Mouse (Mus musculus) intestine, postnatal 0 days (tissue): ENCODE results near the gene Pcca. TPM values are rescaled to one million over a fixed set of nuclear protein-coding genes. Genes with fewer than 3 reads are reported as not detected.
A peak's percentile ranks its signal among the peaks of the same experiment; 100 is the strongest.

Experiments used
- ATAC-seq: fragments of 200-750 bp; cut with Nextera tagmentation; 2 replicates; pipeline ENCODE4 v1.8.0; 2017; ENCODE audit warnings: mild to moderate bottlenecking, moderate TSS enrichment, moderate library complexity
- H3K27ac ChIP-seq: fragments of 300-500 bp; sonication (generic); 2 replicates; pipeline ENCODE4 v1.5.1; 2014; ENCODE audit warnings: mild to moderate bottlenecking, low read depth, low read length, moderate library complexity
- H3K27me3 ChIP-seq: fragments of 300-500 bp; sonication (generic); replicated peaks from 2 replicates; pipeline ENCODE4 v1.6.1; 2014; ENCODE audit warnings: low read length, mixed read lengths; ENCODE audit not compliant: control insufficient read depth, insufficient read depth
- H3K36me3 ChIP-seq: fragments of 300-500 bp; sonication (generic); 2 replicates; pipeline ENCODE4 v1.6.1; 2014; ENCODE audit warnings: mild to moderate bottlenecking, moderate library complexity; ENCODE audit not compliant: control insufficient read depth, insufficient read depth
- H3K4me1 ChIP-seq: fragments of 300-500 bp; sonication (generic); replicated peaks from 2 replicates; pipeline ENCODE4 v1.6.1; 2014; ENCODE audit warnings: antibody characterized with exemption, low read length, mixed read lengths; ENCODE audit not compliant: control insufficient read depth, insufficient read depth
- H3K4me2 ChIP-seq: fragments of 300-500 bp; sonication (generic); replicated peaks from 2 replicates; pipeline ENCODE4 v1.6.1; 2014; ENCODE audit warnings: low read depth, mild to moderate bottlenecking, moderate library complexity
- H3K4me3 ChIP-seq: fragments of 300-500 bp; sonication (generic); 2 replicates; pipeline ENCODE4 v1.5.1; 2014; ENCODE audit warnings: low read depth, low read length
- H3K9ac ChIP-seq: fragments of 300-500 bp; sonication (generic); 2 replicates; pipeline ENCODE4 v1.6.1; 2014; ENCODE audit warnings: mild to moderate bottlenecking, low read depth, low read length
- H3K9me3 ChIP-seq: fragments of 300-500 bp; sonication (generic); 2 replicates; pipeline ENCODE4 v1.6.1; 2016; ENCODE audit warnings: mixed run types; ENCODE audit not compliant: control insufficient read depth
- CTCF ChIP-seq: sonication (generic); IDR thresholded peaks from 2 replicates; pipeline ENCODE4 v1.5.1; 2016; ENCODE audit warnings: low read depth, mild to moderate bottlenecking, control low read depth, antibody characterized with exemption, moderate library complexity
- WGBS: fragments of 180-500 bp; shearing (Covaris S2); extraction: QIAGEN DNeasy Blood & Tissue Kit; methylation state at CpG from one replicate; pipeline ENCODE4 v1.1.7; 2014; 5-methylcytosine and 5-hydroxymethylcytosine counted together
- polyA plus RNA-seq: library from polyadenylated mRNA; unstranded; fragments of >200 nt; fragmentation: Nextera tagmentation; extraction: Ambion mirVana; gene quantifications from 2 replicates; pipeline ENCODE4 v1.2.1, GENCODE M21; 2015

The Pcca gene
- polyA plus RNA-seq, 1 experiment from 2014 or later = 5.9 TPM

DNA sequence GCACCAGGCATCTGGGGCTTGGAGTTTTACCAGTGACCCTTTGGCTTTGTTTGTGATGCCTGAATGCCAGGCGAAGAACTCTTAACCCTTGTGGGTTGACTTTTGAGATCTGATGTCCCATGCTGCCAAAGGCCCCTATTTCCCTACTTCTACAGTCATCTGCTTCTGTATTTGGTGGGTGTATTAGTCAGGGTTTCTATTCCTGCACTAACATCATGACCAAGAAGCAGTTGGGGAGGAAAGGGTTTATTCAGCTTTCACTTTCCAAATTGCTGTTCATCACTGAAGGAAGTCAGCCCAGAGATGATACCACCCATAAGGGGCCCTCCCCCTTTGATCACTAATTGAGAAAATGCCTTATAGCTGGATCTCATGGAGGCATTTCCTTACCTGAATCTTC lies 296.3 kb downstream of the Pcca start:
- no peaks in the 10 kb centered on the region for H3K4me1 ChIP-seq
- no peaks in the 10 kb centered on the region for H3K9me3 ChIP-seq
- H3K9ac ChIP-seq = no peak overlapping the region
- H3K27ac ChIP-seq = no peak overlapping the region
- H3K36me3 ChIP-seq = no peaks in the 10 kb centered on the region
- H3K4me3 ChIP-seq = no peak overlapping the region
- 85% methylated on average over 1 of the region's 1 CpGs for WGBS
- H3K27me3 ChIP-seq = no peaks in the 10 kb centered on the region
- no peak overlapping the region for H3K4me2 ChIP-seq
- no peak for ATAC-seq
- no peak for TF ChIP-seq CTCF

GRCm38 (mm10) chr14:122833666-122834065 lies 299.5 kb downstream of the Pcca start:
- ATAC-seq = no peak
- no peak overlapping the region for H3K4me2 ChIP-seq
- no peaks in the 10 kb centered on the region for H3K36me3 ChIP-seq
- H3K9ac ChIP-seq = no peak overlapping the region
- H3K4me3 ChIP-seq = no peak overlapping the region
- H3K9me3 ChIP-seq = no peaks in the 10 kb centered on the region
- no peaks in the 10 kb centered on the region for H3K27me3 ChIP-seq
- H3K4me1 ChIP-seq = no peaks in the 10 kb centered on the region
- TF ChIP-seq CTCF = no peak
- H3K27ac ChIP-seq = no peak overlapping the region
- WGBS = 74% methylated on average over 3 of the region's 3 CpGs

GRCm38 (mm10) chr14:122834753-122835152 lies 300.6 kb downstream of the Pcca start:
- no peak for ATAC-seq
- no peaks in the 10 kb centered on the region for H3K4me1 ChIP-seq
- no peak overlapping the region for H3K4me3 ChIP-seq
- no peaks in the 10 kb centered on the region for H3K27me3 ChIP-seq
- no peak overlapping the region for H3K9ac ChIP-seq
- H3K36me3 ChIP-seq = no peaks in the 10 kb centered on the region
- H3K9me3 ChIP-seq = no peaks in the 10 kb centered on the region
- H3K4me2 ChIP-seq = no peak overlapping the region
- H3K27ac ChIP-seq = no peak overlapping the region
- no peak for TF ChIP-seq CTCF
- WGBS = 93% methylated on average over 1 of the region's 1 CpGs

- no peak overlapping the region for H3K27ac ChIP-seq
- TF ChIP-seq CTCF = no peak
- 30% methylated on average over 7 of the region's 7 CpGs for WGBS
These were observed 301.5 kb downstream of the Pcca start for GRCm38 (mm10) chr14:122835487-122836190.

GRCm38 (mm10) chr14:122836221-122836620 lies 302.1 kb downstream of the Pcca start:
- no peak overlapping the region for H3K27ac ChIP-seq
- no peak overlapping the region for H3K4me2 ChIP-seq
- no peaks in the 10 kb centered on the region for H3K4me1 ChIP-seq
- H3K9me3 ChIP-seq = no peaks in the 10 kb centered on the region
- no peaks in the 10 kb centered on the region for H3K36me3 ChIP-seq
- ATAC-seq = no peak
- no peak for TF ChIP-seq CTCF
- no peak overlapping the region for H3K4me3 ChIP-seq
- no peaks in the 10 kb centered on the region for H3K27me3 ChIP-seq
- no peak overlapping the region for H3K9ac ChIP-seq
- 39% methylated on average over 4 of the region's 4 CpGs for WGBS

More at GRCm38 (mm10) chr14:122835487-122836190, 301.5 kb downstream of the Pcca start:
- Histone ChIP-seq H3K4me3 (no peak overlapping the region), H3K4me2 (no peak overlapping the region), H3K27me3 (no peaks in the 10 kb centered on the region), H3K9ac (no peak overlapping the region), H3K4me1 (no peaks in the 10 kb centered on the region), H3K36me3 (no peaks in the 10 kb centered on the region), H3K9me3 (no peaks in the 10 kb centered on the region)
- peak; percentile 31; the same call in 1 of the 2 replicates for ATAC-seq

- no peak for TF ChIP-seq CTCF
- WGBS = 59% methylated on average over 2 of the region's 2 CpGs
- no peaks in the 10 kb centered on the region for H3K9me3 ChIP-seq
These were observed 302.9 kb downstream of the Pcca start for GRCm38 (mm10) chr14:122837018-122837417.

More at GRCm38 (mm10) chr14:122837018-122837417, 302.9 kb downstream of the Pcca start:
- Histone ChIP-seq H3K9ac (no peak overlapping the region), H3K4me3 (no peak overlapping the region), H3K4me2 (no peak overlapping the region), H3K27me3 (no peaks in the 10 kb centered on the region), H3K4me1 (no peaks in the 10 kb centered on the region), H3K36me3 (no peaks in the 10 kb centered on the region), H3K27ac (no peak overlapping the region)
- ATAC-seq = no peak
